Mouse (Mus musculus) mouse trophoblast stem cell (cell line): Measurements from ENCODE around the gene Stxbp6.

Experiments
- in situ Hi-C, 2 experiments: fragments of 300-500 bp; cut with MseI, MboI; formaldehyde crosslinking; loops; 2 replicates in 1 of 2; 3 replicates in 1 of 2; pipeline ENCODE4 v1.15.1; 2025

Stxbp6 gene

DNA sequence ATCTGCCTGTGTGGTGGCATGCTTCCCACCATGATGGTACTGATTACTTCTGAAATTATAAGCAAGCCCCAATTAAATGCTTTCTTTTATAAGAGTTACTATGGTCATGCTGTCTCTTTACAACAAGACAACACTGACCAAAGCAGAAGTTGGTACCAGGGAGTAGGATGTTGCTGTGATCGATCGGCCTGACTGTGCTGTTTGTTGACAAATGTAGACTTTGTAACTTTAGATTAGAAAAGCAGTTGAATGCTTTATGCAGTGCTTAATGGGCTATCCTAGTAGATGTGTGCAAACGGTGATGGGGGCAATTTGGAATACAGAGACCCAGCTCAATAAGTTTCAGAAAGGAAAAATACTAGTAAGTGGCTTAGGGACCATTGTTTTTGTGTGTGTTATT, 77.6 kb downstream of the Stxbp6 start:
- in situ Hi-C loops, result no loop called here

DNA sequence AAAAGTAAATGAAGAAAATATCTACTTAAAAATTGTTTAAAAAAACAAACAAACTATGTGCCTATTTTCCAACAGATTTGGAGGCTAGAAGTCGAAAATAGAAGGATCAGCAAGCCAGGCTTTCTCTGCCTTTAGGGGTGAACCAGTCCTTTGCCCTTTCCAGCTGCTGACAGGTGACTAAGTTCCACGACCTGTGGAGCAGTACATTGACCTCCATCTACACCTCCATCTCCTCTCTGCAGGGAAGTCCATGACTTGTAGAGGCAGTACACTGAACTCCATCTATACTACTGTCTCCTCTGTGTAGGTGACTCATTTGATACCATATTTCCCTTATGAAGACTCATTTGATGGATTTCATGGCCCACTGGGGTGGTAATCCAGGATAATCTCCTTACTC, 78.2 kb downstream of the Stxbp6 start:
- in situ Hi-C loops, result no loop called here

DNA sequence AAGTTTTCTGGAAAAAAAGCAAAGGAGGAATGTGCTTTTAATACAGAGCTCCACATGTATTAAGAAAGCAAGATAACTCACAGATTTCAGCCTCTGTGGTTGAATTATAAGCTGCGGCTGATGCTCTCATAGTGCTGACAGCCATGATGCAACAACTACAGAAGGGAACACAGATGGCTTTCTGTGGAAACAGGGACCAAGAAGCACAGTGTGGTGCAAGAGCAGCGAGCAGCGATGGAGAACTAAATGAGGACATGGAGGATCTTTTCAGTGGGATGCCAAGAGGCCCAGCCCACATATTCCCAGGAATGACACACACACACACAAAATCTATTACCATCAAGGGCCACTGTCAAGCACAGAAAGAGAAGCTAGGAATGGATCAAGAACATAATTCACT, 81.1 kb downstream of the Stxbp6 start:
- in situ Hi-C loops, result no loop called here

DNA sequence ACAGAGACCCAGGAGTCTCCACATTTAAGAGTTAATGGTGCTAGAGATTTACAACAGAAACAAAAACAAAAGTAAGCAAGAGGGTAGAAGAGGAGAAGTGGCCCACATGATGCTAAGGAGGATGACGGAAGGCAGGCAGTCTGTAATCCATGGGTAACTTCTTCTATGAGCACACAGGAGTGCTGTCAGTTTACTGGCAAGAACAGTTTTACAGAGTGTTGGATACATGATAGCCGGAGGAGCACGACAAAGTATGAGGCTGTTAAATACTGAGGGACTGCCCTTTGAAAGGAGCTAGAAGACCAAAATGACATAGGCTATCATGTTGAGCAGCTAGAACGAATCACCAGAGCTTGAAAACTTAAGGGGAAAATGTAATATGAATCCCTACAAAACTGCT, 81.7 kb downstream of the Stxbp6 start:
- in situ Hi-C loops, result no loop called here

DNA sequence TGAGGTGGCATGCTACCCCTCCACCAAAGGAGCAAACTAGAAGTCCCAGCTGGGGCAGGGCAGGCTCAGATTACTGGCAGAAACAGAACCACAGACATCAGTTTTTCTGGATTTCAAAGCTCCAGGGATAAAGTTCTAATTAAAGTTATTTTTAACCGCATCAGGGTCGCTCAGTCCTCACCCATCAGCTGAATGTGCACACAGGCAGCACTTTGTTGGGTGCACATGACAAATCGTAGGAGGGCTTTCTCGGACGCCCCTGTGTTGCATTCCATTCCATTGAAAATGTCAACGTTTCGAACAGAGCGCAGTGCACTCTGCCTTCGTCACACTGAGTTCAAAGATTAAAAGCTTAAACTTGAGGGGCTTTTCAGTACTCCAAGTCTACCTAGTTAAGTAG, 84.1 kb downstream of the Stxbp6 start:
- in situ Hi-C loops, result no loop called here

DNA sequence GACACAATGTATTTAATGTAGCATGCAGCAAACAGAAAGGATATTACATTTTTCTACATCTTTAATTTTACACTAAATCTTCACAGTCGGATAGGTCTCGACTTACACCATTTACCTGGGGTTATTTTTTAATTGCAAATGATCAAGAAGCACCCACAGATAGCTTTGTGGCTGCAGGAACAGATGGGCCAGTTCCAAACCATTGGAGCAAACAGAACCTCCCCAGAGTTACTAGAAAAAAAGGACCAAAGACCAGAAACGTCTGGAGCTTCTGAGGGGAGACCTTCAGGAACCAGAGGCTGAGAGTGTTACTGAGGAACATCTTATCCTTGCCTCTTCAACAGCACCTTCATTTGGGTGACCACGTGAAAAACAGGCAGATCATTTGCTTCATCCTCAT, 85.5 kb downstream of the Stxbp6 start:
- in situ Hi-C loops, result no loop called here

DNA sequence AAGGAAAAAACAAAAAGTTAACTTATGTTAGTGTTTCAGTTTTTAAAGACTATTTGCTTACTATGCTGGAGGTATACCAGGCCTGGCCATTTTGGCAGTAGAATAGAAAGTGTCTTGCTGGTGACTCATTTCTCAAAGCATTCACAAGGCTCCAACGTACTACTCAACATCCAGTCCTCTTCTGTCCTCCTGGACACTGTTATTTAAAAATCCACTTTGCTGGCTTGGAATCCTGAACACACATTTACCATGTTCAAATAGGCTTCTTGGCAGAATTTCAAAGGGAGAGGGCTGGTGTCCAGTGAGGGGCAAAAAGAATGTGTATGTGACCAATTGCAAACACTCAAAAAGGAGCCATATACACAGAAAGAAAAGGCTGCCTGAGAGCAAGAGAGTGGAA, 86.7 kb downstream of the Stxbp6 start:
- in situ Hi-C loops, result no loop called here

DNA sequence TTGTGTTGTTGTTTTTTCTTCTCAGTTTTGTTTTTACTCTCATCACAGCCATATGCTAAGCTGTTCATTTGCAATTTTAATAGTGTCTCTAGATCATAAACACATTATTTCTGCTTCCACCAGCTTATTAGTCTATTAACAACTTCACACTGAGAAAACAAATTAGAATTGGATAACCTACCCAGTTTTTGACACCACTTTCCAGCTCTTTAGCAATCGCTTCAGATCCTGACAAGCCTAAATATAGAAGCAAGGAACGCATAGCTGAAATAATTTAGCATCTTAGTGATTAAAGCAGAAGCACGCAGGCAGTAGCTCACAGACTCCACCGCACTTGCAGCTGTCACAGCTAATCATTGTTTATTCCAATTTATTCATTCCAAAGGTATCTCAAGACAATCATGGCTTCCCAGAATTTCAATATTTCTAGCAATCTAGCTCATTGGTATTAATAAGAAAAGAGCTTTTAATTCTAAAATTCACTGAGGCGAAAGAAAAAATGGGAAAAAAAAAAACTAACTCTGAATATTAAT, 95.1 kb downstream of the Stxbp6 start:
- in situ Hi-C loops, result no loop called here

DNA sequence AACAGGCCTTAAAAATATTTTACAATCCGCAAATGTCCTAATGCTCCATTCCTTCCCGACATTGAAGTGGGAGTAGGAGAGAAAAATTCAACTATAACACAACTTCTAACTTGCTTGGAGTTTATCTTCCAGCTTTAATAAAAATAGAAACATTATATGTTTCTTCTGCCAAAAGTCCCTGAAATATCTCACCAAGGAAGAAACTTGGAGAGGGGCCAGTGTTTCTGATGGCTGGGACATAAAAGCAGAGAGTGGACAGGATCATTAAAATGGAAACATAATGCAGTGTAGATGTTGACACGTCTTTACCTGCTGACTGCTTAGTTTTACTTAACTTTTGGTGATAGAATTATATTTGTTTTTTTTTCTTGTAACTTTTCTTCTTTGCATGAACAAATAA, 99.2 kb downstream of the Stxbp6 start:
- in situ Hi-C loops, result no loop called here

DNA sequence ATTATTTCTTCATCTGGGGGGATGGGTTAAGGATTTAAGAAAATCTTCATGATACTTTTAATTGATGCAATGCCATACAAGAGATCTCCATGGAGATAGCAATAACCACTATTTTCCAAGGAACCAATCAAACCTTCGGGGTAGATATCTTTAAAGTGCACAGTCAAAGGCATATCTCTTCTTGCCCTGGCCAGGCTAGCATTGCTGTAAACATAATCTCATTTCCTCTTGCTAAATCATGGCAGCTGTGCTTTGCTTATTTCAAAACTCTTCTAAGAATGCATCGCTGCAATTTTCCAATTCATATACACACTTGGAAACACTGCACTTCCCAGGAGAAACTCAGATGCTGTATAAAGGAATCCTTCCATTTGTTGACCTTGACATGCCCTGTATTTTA, 103.0 kb downstream of the Stxbp6 start:
- in situ Hi-C loops, result no loop called here

DNA sequence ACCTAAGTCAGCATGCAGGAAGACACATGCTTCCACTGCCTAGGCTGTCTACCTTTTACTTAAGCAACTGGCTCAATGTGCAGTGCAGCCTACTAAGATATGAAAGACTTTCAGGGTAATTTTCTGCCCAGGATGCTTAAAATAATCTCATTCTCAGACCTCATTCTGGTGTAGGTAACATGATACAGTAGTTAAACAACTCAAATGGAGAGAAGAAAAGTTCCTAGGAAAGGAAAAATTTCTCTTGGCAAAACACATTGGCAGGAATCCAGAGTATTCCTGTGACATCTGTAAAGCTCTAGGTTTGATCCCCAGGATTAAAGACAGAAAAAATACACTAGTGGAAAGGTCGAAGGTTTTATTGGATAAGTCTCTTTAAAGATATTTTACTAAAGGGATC, 107.1 kb downstream of the Stxbp6 start:
- in situ Hi-C loops, result no loop called here

DNA sequence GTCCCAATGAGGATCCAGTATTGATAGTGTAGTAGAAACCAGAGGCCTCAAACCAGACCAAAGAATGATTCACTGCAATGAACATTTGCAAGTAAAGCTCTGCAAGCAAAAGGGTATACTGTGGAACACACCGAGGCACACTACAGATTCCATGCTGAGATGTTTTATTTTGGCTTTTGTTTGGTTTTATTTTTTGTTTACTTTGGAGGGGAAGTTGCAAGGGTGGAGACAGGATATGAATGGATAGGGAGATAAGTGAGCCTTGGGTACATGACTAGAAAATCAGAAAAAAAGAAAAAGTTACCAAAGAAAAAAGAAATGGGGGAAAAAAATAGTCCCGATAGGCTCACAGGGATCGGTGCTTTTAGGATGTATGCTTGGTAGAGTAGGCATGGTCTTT, 117.0 kb downstream of the Stxbp6 start:
- in situ Hi-C loops, result no loop called here

DNA sequence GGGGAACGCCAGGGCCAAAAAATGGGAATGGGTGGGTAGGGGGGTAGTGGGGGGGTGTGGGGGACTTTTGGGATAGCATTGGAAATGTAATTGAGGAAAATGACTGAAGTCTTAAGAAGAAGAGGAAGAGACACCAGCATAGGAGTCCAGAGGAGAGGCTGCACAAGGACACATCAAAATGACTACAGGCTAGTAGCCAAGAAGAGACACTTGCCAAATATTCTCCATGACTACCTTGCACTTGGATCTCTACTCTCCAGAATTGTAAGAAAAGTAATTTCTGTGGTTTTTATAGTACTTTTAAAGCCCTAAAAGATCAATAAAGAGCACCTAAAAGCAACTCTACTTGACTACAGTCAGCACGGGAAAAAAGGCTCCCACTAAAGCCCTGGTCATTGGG, 121.4 kb downstream of the Stxbp6 start:
- in situ Hi-C loops, result no loop called here

DNA sequence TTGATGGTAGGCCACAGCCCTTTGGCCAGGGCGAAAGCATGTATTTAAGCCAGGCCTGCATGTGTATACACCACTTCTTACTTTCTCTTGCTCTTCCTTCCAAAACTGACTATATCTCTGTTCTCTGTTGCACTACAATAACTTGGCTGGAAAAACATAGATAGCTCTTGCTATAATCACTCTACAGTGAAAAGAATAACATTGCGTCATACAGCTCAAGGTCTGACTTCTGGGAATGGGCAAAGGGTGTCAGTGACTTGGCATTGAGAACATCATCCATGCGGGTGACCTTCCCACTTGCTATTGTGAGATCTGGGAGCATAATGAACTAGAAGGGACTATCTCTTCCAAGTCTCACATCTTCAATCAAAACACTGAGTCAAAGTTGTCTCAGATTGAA, 122.4 kb downstream of the Stxbp6 start:
- in situ Hi-C loops, result no loop called here

DNA sequence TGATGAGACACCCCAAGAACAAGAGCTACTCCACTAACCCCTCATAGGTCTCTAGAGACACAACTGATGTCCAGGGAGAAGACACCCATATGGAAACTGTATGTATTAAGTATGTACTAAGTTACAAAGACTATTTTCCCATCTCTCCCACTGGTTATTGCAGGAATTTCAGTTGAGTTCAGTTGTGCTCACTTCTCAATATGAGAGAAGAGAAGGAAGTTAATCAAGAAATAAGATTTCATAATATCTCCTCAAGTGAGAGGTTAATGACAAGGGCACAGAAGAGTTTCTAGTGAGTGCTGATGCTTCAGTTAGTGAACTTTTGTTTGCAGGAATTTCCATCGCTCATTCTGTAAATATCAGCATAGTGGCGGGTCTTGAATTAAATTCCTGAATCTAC, 124.0 kb downstream of the Stxbp6 start:
- in situ Hi-C loops, result no loop called here

DNA sequence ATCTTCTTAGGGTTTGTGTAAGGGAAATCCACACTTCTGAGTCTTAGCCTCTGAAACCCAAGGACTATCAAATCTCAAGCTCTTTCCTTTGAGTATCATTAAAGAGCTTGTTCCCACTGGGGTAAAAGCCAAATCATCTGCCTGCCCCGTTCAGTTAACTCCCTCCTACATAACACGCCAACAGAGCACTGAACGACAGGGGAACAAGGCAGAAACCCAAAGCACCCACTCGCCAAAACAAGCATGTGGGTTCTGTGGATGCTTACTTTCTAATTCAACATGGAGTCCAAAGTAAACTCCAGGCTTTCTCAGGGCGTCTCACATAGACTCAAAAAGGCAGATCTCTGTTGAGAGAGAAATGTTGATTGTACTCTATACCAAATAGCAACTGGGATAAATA, 126.7 kb downstream of the Stxbp6 start:
- in situ Hi-C loops, result no loop called here

DNA sequence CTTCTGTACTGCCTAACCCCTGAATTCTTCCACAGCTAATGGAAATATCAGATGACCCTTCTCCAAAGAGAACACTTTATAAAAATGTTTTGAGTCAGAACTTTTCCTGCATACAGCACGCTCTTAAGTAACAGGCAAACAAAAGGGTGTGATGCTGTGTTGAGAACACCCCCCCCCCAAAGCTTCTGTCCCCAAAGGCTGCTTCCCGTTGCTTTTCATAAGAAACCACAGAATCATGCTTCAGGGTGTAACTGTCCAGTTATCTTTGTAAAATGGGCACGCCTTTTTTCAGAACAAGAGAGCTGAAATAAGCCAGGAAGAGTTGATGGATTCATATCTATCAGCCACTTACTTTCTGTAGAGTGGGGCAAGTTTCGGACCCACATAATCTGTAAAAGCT, 134.2 kb downstream of the Stxbp6 start:
- in situ Hi-C loops, result no loop called here

DNA sequence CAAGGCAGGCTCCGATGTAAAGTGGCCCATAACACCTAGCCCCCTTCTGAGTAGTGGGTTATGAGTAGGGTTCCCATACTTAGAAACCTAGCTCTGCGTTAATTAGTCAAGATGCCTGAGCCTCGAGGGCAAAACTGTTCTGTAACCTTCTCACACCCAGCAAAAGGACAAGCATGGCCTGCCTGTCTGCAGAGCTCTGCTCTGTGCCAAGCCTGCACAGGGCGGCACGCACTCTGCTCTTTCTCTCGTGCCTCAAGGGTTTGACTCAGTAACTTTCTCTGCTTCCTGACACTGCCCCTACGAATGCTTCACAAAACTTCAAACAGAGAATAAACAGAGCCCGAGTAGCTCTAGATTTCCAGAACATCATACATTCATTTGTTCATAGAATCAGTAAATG, 135.4 kb downstream of the Stxbp6 start:
- in situ Hi-C loops, result no loop called here

DNA sequence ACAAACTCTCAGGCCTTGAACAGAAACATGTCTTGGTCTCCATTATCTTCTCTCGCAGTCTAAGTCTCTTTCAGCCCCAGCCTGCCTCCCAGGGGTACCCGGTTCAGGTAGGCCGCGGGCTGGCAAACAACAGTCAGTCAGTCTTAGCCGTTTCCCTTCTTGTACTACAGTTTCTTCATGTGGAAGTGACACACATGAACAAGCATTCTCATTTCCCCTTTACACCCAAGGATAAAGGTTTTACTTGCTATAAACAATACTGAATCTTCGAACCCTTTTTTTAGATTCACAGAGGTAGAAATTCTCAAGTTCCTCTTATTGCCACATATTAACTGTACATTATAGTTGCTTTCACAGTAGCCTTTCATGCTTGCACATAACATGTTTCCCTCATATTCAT, 141.6 kb downstream of the Stxbp6 start:
- in situ Hi-C loops, result no loop called here

DNA sequence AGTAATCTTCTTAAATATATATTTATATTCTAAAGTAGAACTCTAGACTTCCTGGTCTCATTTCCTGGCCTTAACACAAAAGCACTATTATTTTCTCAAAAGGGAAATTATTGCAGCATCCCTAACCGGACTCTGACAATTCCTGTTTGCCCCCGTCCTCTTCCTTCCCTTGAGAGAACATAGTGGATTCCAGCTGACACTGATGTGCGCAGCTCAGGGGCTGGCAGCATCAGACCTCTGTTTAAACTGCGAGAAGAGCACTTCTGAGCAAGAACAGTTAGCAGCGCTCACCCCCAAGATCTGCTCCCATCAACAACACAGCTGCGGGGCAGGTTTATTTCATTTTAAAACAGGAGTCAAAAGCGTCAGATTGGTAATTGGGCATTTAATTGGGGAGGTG, 142.8 kb downstream of the Stxbp6 start:
- in situ Hi-C loops, result no loop called here

DNA sequence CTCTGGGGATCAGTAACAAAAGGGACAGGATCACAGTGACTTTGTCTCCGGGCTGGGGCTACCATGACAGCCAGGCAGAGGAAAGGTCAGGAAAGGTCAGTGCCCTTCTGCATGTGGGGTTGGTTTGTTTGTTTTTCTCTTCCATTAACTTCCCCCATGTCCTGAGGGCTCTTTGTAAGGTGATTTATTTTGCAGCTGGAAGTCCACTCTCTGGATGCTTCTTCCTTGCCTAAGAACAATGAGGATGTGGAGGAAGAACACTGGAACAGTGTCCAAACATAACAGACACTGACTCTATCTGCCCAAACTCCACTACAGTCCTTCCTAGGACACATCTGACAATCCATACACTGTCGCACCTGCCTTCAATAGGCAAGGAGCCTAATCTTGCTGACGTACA, 146.1 kb downstream of the Stxbp6 start:
- in situ Hi-C loops, result no loop called here

DNA sequence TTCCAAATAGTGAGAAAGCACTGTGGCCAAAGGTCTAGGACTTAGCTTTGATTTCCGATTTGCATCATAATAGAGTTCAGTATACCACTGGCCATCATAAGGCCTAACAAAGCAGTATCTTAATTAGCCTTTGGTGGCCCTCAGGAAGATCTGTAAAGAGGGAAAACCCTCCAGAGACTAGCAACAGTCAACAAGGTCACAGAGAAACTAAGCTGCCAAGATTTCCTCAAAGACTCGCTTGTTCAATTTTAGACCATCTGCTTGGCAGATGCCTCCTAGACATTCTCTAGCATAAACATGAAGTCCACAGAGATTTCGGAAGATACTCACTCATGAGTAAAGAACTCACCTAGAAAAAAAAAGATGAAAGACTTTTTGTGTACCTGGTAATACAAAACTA, 148.6 kb downstream of the Stxbp6 start:
- in situ Hi-C loops, result no loop called here

DNA sequence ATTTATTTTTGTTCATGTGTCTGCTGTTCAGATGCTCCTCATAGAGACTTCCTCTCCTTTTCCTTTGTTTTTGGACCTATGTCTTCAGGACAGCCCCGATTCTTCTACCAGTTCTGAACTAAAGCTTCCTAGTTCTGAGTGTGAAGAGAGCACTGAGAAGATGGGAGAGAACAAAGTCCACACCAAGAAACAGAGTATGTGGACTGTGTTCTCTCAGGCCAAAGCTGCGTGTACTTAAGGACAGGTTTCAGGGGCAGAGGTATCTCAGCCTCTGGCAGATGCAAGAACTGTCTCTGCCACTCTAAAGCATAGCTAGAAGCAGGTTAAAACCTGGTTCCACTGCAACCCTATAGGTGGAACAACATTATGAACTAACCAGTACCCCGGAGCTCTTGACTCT, 151.2 kb downstream of the Stxbp6 start:
- in situ Hi-C loops, result no loop called here

DNA sequence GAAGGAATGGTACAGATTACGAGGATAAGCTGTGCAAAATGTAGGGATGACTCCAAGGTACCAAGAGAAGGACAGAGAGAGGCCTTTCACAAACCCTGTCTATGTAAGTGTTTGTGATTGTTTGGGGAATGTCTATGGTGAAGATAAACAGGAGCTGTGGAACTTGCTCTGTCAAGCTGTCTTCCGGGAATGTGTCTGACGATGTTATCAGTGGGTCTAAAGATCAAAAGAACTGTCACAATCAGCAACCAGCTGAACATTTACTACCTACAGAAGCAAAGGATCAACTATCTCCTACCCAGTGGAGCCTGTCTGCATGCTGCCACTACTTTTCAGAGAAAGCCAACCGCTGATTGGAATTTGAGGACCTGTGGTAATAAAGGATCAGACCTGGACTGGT, 152.3 kb downstream of the Stxbp6 start:
- in situ Hi-C loops, result no loop called here

DNA sequence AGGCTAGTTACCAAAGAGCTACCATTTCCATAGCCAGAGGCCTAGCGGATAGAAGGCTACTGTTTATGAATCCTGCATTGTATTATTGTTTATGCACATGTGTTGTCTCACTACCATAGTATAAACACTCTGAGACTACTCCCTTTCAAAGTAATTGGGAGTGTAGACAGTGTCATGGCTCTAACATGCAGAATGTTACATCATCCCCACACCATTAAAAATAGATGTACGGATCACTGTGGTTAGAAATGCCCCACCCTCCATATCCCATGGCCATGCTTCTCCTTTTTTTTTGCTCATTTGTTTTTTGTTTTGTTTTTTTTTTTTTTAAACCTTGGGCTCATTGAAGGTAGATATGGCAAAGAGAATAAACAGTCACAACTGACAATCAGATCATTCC, 154.9 kb downstream of the Stxbp6 start:
- in situ Hi-C loops, result no loop called here
